Mouse (Mus musculus) forebrain, embryonic 16.5 days (tissue): Measurements from ENCODE around the gene Zfp81. TPM values are rescaled to one million over a fixed set of nuclear protein-coding genes. Genes with fewer than 3 reads are reported as not detected.

Source experiments
- polyA plus RNA-seq: library from polyadenylated mRNA; unstranded; fragments of >200 nt; fragmentation: Nextera tagmentation; extraction: Ambion mirVana; gene quantifications from 2 replicates; pipeline ENCODE4 v1.2.1, GENCODE M21; 2015

The Zfp81 gene
- polyA plus RNA-seq, 1 experiment from 2014 or later, result 20.9 TPM

Other genes with a start within 250 kb of the Zfp81 start
- gene Morc2b, start 219.2 kb downstream of the Zfp81 start, polyA plus RNA-seq, result 0.17 and 0.44 TPM in 2 replicates
- gene Olfr55, start 190.4 kb downstream of the Zfp81 start, polyA plus RNA-seq, result not detected in 2 replicates
- not detected in 2 replicates for gene Olfr239, start 167.6 kb downstream of the Zfp81 start, polyA plus RNA-seq
- 0.05 TPM in 1 of 2 replicates, not detected in the other for gene Olfr1564, start 137.2 kb downstream of the Zfp81 start, polyA plus RNA-seq
- gene Zfp955a, start 103.7 kb downstream of the Zfp81 start, polyA plus RNA-seq, result 29.8 and 31.9 TPM in 2 replicates
- gene Olfr63, start 94.2 kb downstream of the Zfp81 start, polyA plus RNA-seq, result 0.04 TPM in 1 of 2 replicates, not detected in the other
- 23.8 and 24.4 TPM in 2 replicates for gene Zfp955b, start 69.3 kb downstream of the Zfp81 start, polyA plus RNA-seq
- 21.0 and 24.2 TPM in 2 replicates for gene Zfp101, start 35.8 kb upstream of the Zfp81 start, polyA plus RNA-seq
- gene Actl9, start 74.0 kb upstream of the Zfp81 start, polyA plus RNA-seq, result 0.20 TPM in 1 of 2 replicates, not detected in the other
- 36.2 and 49.8 TPM in 2 replicates for gene Adamts10, start 165.3 kb upstream of the Zfp81 start, polyA plus RNA-seq
- 1.9 and 2.0 TPM in 2 replicates for gene Myo1f, start 196.8 kb upstream of the Zfp81 start, polyA plus RNA-seq